ENCODE assay signal across 8 mouse cellular contexts in genomic region chr11:50210505-50211151, GRCm38 (mm10). TPM values are rescaled to one million over a fixed set of nuclear protein-coding genes. Genes with fewer than 3 reads are reported as not detected.
DNase-seq lines count a peak whose midpoint lies in the region; ATAC-seq and TF ChIP-seq lines count a peak whose summit lies in the region.

Gene Sqstm1 (minus strand): TSS chr11:50210827.
Gene Mgat4b (plus strand): TSS chr11:50210890.

- under 1% methylated on average over 48 of the region's 48 CpGs for WGBS in heart, embryonic 10.5 days
- WGBS in kidney, embryonic 14.5 days = under 1% methylated on average over 47 of the region's 48 CpGs
- under 1% methylated on average over 46 of the region's 48 CpGs for WGBS in midbrain, postnatal 0 days

- peaks cover 45% of the 10 kb centered on the region for H3K79me3 ChIP-seq in C2C12 (ENCODE audit: low read depth)

- H3K79me2 ChIP-seq in C2C12 (ENCODE audit: control insufficient read depth, insufficient read depth) = peaks cover 60% of the 10 kb centered on the region

- H3K9ac ChIP-seq in kidney, embryonic 14.5 days (ENCODE audit: low read depth, low read length) = peak within 1 kb of the TSS; percentile 94
- H3K9ac ChIP-seq in midbrain, postnatal 0 days (replicated peaks; ENCODE audit: low read length, poor library complexity, severe bottlenecking) = peak within 1 kb of the TSS; percentile 100

- TF ChIP-seq POLR2A in brain, embryonic 14.5 days (IDR thresholded peaks at IDR 0.05; ENCODE audit: borderline replicate concordance, extremely low read depth, insufficient read depth, insufficient read length, poor library complexity, severe bottlenecking) = peak; percentile 69; the same call in 1 of the 2 replicates

- peak within 1 kb of the TSS; percentile 99 for H3K4me3 ChIP-seq in C2C12 (ENCODE audit: insufficient read depth, poor library complexity, severe bottlenecking)
- peak within 1 kb of the TSS; percentile 96 for H3K4me3 ChIP-seq in heart, embryonic 10.5 days
- H3K4me3 ChIP-seq in kidney, embryonic 14.5 days (ENCODE audit: low read length) = peak within 1 kb of the TSS; percentile 96
- peak within 1 kb of the TSS; percentile 99 for H3K4me3 ChIP-seq in midbrain, postnatal 0 days (ENCODE audit: low read depth, low read length)

- H3K27ac ChIP-seq in heart, embryonic 10.5 days = peak within 1 kb of the TSS; percentile 99
- H3K27ac ChIP-seq in kidney, embryonic 14.5 days (ENCODE audit: low read depth, low read length) = peak within 1 kb of the TSS; percentile 98
- peak within 1 kb of the TSS; percentile 100 for H3K27ac ChIP-seq in midbrain, postnatal 0 days (ENCODE audit: low read depth, low read length)

- TF ChIP-seq CTCF in C2C12 (IDR thresholded peaks at IDR 0.05; ENCODE audit: control insufficient read depth, insufficient read depth, insufficient read length) = no peak
- no peak for TF ChIP-seq CTCF in brain, embryonic 14.5 days (IDR thresholded peaks at IDR 0.05; ENCODE audit: borderline replicate concordance, extremely low read depth, insufficient read depth, insufficient read length)
- TF ChIP-seq CTCF in midbrain, postnatal 0 days (IDR thresholded peaks at IDR 0.05) = no peak

- peaks cover 37% of the 10 kb centered on the region for H3K36me3 ChIP-seq in C2C12 (ENCODE audit: control insufficient read depth, insufficient read depth)
- H3K36me3 ChIP-seq in heart, embryonic 10.5 days = peaks cover 31% of the 10 kb centered on the region
- peaks cover 25% of the 10 kb centered on the region for H3K36me3 ChIP-seq in kidney, embryonic 14.5 days (ENCODE audit: control insufficient read depth, insufficient read depth, low read length)
- peaks cover 25% of the 10 kb centered on the region for H3K36me3 ChIP-seq in midbrain, postnatal 0 days (ENCODE audit: insufficient read depth, low read length)

- peak; percentile 86 for DNase-seq in brain, embryonic 14.5 days (ENCODE audit: low read depth)
- peak; percentile 92 for DNase-seq in heart, embryonic 10.5 days (ENCODE audit: low spot score)
- DNase-seq in liver = peak; percentile 85
- DNase-seq in midbrain, postnatal 0 days (ENCODE audit: low spot score) = peak; percentile 84
- peak; percentile 86 to 92 for DNase-seq in spleen, postnatal 10 days (ENCODE audit: low spot score in 2 of 2)

- no peaks in the 10 kb centered on the region for H3K27me3 ChIP-seq in C2C12 (ENCODE audit: control insufficient read depth, insufficient read depth, insufficient read length)
- no peaks in the 10 kb centered on the region for H3K27me3 ChIP-seq in heart, embryonic 10.5 days (ENCODE audit: insufficient read depth, poor library complexity, severe bottlenecking)
- H3K27me3 ChIP-seq in kidney, embryonic 14.5 days (ENCODE audit: control insufficient read depth, insufficient read depth, low read length) = no peaks in the 10 kb centered on the region
- no peaks in the 10 kb centered on the region for H3K27me3 ChIP-seq in midbrain, postnatal 0 days (ENCODE audit: insufficient read depth, low read length)

- H3K9me3 ChIP-seq in heart, embryonic 10.5 days = no peaks in the 10 kb centered on the region
- H3K9me3 ChIP-seq in kidney, embryonic 14.5 days (ENCODE audit: control insufficient read depth, low read length) = no peaks in the 10 kb centered on the region
- H3K9me3 ChIP-seq in midbrain, postnatal 0 days (ENCODE audit: low read length) = no peaks in the 10 kb centered on the region

- H3K4me2 ChIP-seq in kidney, embryonic 14.5 days (replicated peaks; ENCODE audit: low read depth, low read length) = peak within 1 kb of the TSS; percentile 75
- peak within 1 kb of the TSS; percentile 67 for H3K4me2 ChIP-seq in midbrain, postnatal 0 days (ENCODE audit: low read depth, low read length, poor library complexity, severe bottlenecking)

- ATAC-seq in erythroblast, adult 5-6 weeks (replicated peaks; ENCODE audit: low FRiP score, poor library complexity, severe bottlenecking) = peak; percentile 77
- peak; percentile 75 for ATAC-seq in kidney, embryonic 14.5 days (ENCODE audit: low FRiP score, low TSS enrichment)
- peak; percentile 76 for ATAC-seq in midbrain, postnatal 0 days (ENCODE audit: low FRiP score)

- peak within 1 kb of the TSS; percentile 82 for H3ac ChIP-seq in C2C12 (ENCODE audit: control insufficient read depth, insufficient read length, low read depth)

- peaks cover 31% of the 10 kb centered on the region for H3K4me1 ChIP-seq in heart, embryonic 10.5 days
- H3K4me1 ChIP-seq in kidney, embryonic 14.5 days (ENCODE audit: control insufficient read depth, insufficient read depth, low read length) = peaks cover 4% of the 10 kb centered on the region
- peaks cover 9% of the 10 kb centered on the region; the same call in 1 of the 2 replicates for H3K4me1 ChIP-seq in midbrain, postnatal 0 days (ENCODE audit: insufficient read depth, low read length)

TF ChIP-seq in C2C12, 6 proteins besides CTCF, POLR2A, EP300 and RAD21:
- TF ChIP-seq MYOD1 (IDR thresholded peaks at IDR 0.05; ENCODE audit: control insufficient read depth, insufficient read length, low read depth) (no peak), MYOG (IDR thresholded peaks at IDR 0.05; ENCODE audit: control insufficient read depth, extremely low read depth, insufficient read length) (no peak), MAX (IDR thresholded peaks at IDR 0.05) (no peak), FOSL1 (IDR thresholded peaks at IDR 0.05; ENCODE audit: insufficient read depth, low read length, poor library complexity, severe bottlenecking) (no peak), USF1 (IDR thresholded peaks at IDR 0.05; ENCODE audit: low read depth) (no peak), CEBPB (IDR thresholded peaks at IDR 0.05; ENCODE audit: low read depth) (no peak)
TF ChIP-seq in C2C12: peak in this region for 0.

RNA-seq across cellular contexts. Expression of gene Sqstm1, which starts in this region (rescaled TPM):
- polyA plus RNA-seq in C2C12 (2012; fragmentation: generic; extraction: Trizol) = 660 TPM
- polyA plus RNA-seq in brain, embryonic 14.5 days (2012; rRNA removed) = 171 and 203 TPM in 2 replicates
- total RNA-seq in erythroblast, adult 5-6 weeks (2015; ENCODE audit: low replicate concordance) = 101 and 109 TPM in 2 replicates
- total RNA-seq in erythroblast, adult 5-6 weeks (2017; ENCODE audit: low replicate concordance) = 596 and 621 TPM in 2 replicates
- 193 TPM in 2 replicates for polyA plus RNA-seq in heart, embryonic 10.5 days (2016; fragmentation: Nextera tagmentation; extraction: Ambion mirVana)
- polyA plus RNA-seq in kidney, embryonic 14.5 days (2014; fragmentation: Nextera tagmentation; extraction: Ambion mirVana) = 128 and 197 TPM in 2 replicates
- total RNA-seq in midbrain, postnatal 0 days (2014; rRNA removed) = 314 and 335 TPM in 2 replicates
- polyA plus RNA-seq in midbrain, postnatal 0 days (2015; fragmentation: Nextera tagmentation; extraction: Ambion mirVana) = 455 and 484 TPM in 2 replicates

RNA-seq across cellular contexts. Expression of gene Mgat4b, which starts in this region (rescaled TPM):
- polyA plus RNA-seq in C2C12 (2012; fragmentation: generic; extraction: Trizol) = 139 TPM
- polyA plus RNA-seq in brain, embryonic 14.5 days (2012; rRNA removed) = 78.9 and 97.1 TPM in 2 replicates
- 7.1 and 7.7 TPM in 2 replicates for total RNA-seq in erythroblast, adult 5-6 weeks (2015; ENCODE audit: low replicate concordance)
- 5.1 and 10.0 TPM in 2 replicates for total RNA-seq in erythroblast, adult 5-6 weeks (2017; ENCODE audit: low replicate concordance)
- polyA plus RNA-seq in heart, embryonic 10.5 days (2016; fragmentation: Nextera tagmentation; extraction: Ambion mirVana) = 17.3 and 20.1 TPM in 2 replicates
- polyA plus RNA-seq in kidney, embryonic 14.5 days (2014; fragmentation: Nextera tagmentation; extraction: Ambion mirVana) = 37.0 and 39.2 TPM in 2 replicates
- 115 and 152 TPM in 2 replicates for total RNA-seq in midbrain, postnatal 0 days (2014; rRNA removed)
- polyA plus RNA-seq in midbrain, postnatal 0 days (2015; fragmentation: Nextera tagmentation; extraction: Ambion mirVana) = 77.3 and 77.9 TPM in 2 replicates

Comparison
In these comparisons a context has a peak if more than half of its experiments do, and no peak if none do; other contexts are left out.
1. Peak in every context shown above with its lines: DNase-seq, ATAC-seq, H3K4me3 ChIP-seq and H3K27ac ChIP-seq.
2. RNA of gene Mgat4b (total RNA-seq): 115 to 152 TPM in midbrain, postnatal 0 days; 5.1 to 10.0 TPM in erythroblast, adult 5-6 weeks; every median in the first group is over 10 times any median in the second.